Mouse (Mus musculus) urinary bladder, postnatal 10 days (tissue): ENCODE results near the gene Mov10l1.

ENCODE experiments used
- DNase-seq: peaks from one replicate; pipeline ENCODE4 v3.0.0; 2022; ENCODE audit warnings: low spot score

The Mov10l1 gene

DNA sequence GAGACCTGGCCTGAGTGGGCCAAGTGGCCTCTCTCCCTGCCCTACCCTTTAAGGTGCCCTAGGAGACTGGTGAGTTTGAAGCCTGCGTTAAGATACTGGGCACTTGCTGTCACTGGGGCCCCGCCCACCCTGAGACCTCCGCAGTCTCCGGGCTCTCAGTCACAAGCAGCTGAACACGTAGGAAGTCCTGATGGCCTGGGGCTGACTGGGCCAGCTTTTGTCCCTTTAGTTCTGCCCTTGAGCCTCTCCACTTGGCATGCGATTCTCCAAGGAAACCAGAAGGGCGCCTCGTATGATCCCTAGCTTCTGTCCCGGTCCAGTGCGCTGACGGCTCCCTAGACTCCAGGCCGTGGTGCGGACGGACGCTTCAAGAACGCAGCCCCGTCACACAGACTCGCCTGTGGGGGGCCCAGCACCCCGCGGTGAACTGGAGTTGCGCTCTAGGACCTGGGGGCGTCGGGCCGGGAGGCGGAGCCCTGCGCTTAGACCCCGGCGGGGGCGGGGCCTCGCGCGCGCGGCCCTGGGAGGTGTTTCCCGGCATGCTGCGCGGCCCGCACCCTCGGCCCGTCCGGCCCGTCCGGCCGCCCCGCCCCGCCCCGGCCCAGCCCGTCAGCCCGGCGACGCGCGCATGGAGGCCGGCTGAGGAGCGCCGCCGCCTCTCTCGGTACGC, 92.9 kb downstream of the Mov10l1 start:
- peak; percentile 41 for DNase-seq

- DNase-seq = no peak
Observed at GRCm38 (mm10) chr15:89076156-89076731, 93.5 kb downstream of the Mov10l1 start.

- DNase-seq = no peak
Observed at GRCm38 (mm10) chr15:89078208-89078836, 95.6 kb downstream of the Mov10l1 start.

- no peak for DNase-seq
Observed at GRCm38 (mm10) chr15:89083906-89084305, 101.2 kb downstream of the Mov10l1 start.

DNA sequence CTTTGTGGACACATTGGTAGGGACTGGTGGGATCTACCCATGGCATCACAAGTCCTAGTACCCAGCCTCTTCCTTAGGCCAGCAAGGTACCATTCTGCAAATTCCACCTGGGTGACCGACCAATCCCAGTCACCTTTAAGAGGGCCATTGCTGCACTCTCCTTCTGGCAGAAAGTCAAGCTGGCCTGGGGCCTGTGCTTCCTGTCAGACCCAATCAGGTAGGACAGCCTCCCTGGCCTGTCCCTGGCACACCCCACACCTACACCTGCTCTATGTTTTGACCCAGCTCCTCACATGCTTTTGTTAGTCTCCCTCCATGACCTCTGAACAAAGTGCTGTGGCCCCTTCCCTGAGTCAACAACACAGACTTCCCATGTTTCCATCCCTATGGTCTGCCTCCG, 102.1 kb downstream of the Mov10l1 start:
- no peak for DNase-seq

GRCm38 (mm10) chr15:89088607-89089247, 106.0 kb downstream of the Mov10l1 start, which contains the start of gene Selenoo:
TSS of gene Selenoo (plus strand) at chr15:89089084.
- DNase-seq = peak; percentile 63

GRCm38 (mm10) chr15:89089248-89090051, 106.7 kb downstream of the Mov10l1 start:
- no peak for DNase-seq

GRCm38 (mm10) chr15:89090662-89091061, 108.0 kb downstream of the Mov10l1 start:
- no peak for DNase-seq

DNA sequence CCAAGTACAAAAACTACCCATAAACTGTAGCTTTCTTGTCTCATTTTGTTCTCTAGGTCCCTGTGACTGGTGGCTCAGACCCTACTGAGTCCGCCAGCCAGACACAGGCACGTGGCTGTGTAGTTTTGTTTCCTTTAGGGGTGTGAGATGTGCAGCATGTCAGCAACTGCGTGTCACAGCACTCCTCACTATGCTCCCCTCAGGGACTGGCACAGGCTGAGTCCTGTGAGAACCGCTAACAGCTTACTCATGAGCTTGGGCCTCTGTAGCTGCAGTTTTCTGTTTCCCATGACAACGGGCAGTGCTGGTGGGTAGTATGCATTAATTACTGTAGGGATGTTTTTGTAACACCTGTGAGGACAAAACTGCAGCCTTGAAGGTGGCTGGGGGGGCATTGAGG, 109.5 kb downstream of the Mov10l1 start:
- DNase-seq = no peak

- DNase-seq = no peak
Observed at GRCm38 (mm10) chr15:89097450-89097849, 114.7 kb downstream of the Mov10l1 start.

DNA sequence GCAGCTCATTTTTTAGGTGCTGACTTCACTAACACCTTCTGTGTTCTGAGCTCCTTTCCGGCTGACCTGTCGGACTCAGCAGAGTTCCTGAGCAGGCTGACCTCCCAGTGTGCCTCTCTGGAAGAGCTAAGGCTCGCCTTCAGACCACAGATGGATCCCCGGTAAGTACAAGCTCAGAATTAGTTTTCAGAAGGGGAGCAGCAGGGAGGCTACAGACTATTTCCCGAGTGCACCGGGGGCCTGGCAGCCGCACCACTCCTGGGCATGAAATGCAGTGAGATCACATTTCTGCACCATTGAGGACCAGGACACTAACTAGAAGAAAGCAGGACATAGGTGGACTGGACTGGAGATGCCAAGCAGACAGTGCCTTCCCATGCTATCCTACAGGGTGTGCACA, 115.9 kb downstream of the Mov10l1 start:
- no peak for DNase-seq

DNA sequence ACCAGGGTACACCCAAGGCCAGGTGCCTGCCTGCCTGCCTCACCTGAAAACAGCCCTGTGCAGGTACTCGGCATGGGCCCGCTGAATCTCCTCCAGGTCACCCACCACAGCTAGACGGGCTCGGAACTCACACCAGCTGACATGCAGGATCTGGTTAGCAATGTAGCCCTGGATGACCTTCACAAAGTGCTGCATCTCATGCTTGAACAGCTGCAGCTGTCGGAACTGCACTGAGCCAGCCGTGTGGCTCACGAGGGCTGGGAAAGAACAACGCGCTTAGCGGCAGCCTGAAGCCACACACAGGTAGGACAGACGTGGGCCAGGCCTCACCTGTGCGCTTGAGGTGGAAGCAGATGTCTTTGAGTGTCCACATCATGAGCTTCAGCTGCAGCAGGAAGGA, 118.1 kb downstream of the Mov10l1 start:
- no peak for DNase-seq

DNA sequence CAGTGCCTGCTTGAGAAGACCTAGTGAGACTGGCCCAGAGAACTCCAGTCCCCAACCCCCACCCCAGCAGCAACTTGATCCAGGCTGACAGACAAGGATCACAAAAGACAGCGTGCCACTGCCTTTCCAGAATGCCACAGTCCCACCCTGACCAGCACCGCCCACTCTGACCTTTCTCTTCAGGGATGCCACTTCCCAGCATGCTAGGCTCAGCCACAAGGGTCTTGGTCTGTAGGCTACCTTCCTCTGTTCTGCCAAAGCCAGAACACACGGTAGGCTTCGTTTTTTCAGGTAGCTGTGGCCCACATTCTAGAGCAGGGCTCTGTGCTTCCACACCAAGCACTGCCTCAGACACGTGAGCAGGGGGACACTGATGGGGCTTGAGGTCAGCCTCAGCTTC, 119.9 kb downstream of the Mov10l1 start:
- no peak for DNase-seq

GRCm38 (mm10) chr15:89103921-89104320, 121.2 kb downstream of the Mov10l1 start:
- no peak for DNase-seq

- no peak for DNase-seq
Observed at GRCm38 (mm10) chr15:89104425-89104824, 121.7 kb downstream of the Mov10l1 start.
